Mouse (Mus musculus) neural tube, embryonic 11.5 days (tissue): ENCODE measurements around the gene Hist2h3c2. TPM values are rescaled to one million over a fixed set of nuclear protein-coding genes. Genes with fewer than 3 reads are reported as not detected.
A peak's percentile ranks its signal among the peaks of the same experiment; 100 is the strongest.
"Not testable (repeated sequence)": the region's sequence is repeated elsewhere in the genome, so short reads cannot be mapped to it uniquely, and the experiment has no call there.

Source experiments
- ATAC-seq: fragments of 200-750 bp; cut with Nextera tagmentation; 2 replicates; pipeline ENCODE4 v1.8.0; 2017; ENCODE audit warnings: moderate number of reproducible peaks, mild to moderate bottlenecking, moderate TSS enrichment, moderate library complexity; ENCODE audit not compliant: insufficient read depth, low FRiP score, low TSS enrichment
- DNase-seq: peaks from one replicate; pipeline ENCODE4 v3.0.0-alpha.2; 2015; ENCODE audit warnings: low spot score
- H3K27ac ChIP-seq: fragments of 300-500 bp; sonication (generic); 2 replicates; pipeline ENCODE4 v1.5.1; 2014; ENCODE audit warnings: low read depth, mild to moderate bottlenecking, low read length
- H3K27me3 ChIP-seq: fragments of 300-500 bp; sonication (generic); 2 replicates; pipeline ENCODE4 v1.6.1; 2014; ENCODE audit warnings: mild to moderate bottlenecking, low read length, mixed read lengths; ENCODE audit not compliant: control insufficient read depth, insufficient read depth
- H3K36me3 ChIP-seq: fragments of 300-500 bp; sonication (generic); 2 replicates; pipeline ENCODE4 v1.6.1; 2014; ENCODE audit warnings: mild to moderate bottlenecking, low read length, moderate library complexity, mixed read lengths; ENCODE audit not compliant: control insufficient read depth, insufficient read depth
- H3K4me1 ChIP-seq: fragments of 300-500 bp; sonication (generic); 2 replicates; pipeline ENCODE4 v1.6.1; 2014; ENCODE audit warnings: low read length, mixed read lengths; ENCODE audit not compliant: control insufficient read depth, insufficient read depth
- H3K4me2 ChIP-seq: fragments of 300-500 bp; sonication (generic); 2 replicates; pipeline ENCODE4 v1.6.1; 2014; ENCODE audit warnings: low read depth, mild to moderate bottlenecking, moderate library complexity
- H3K4me3 ChIP-seq: fragments of 300-500 bp; sonication (generic); 2 replicates; pipeline ENCODE4 v1.5.1; 2014; ENCODE audit warnings: low read depth, low read length
- H3K9ac ChIP-seq: fragments of 300-500 bp; sonication (generic); 2 replicates; pipeline ENCODE4 v1.6.1; 2014; ENCODE audit warnings: mild to moderate bottlenecking, low read length
- H3K9me3 ChIP-seq: fragments of 300-500 bp; sonication (generic); 2 replicates; pipeline ENCODE4 v1.6.1; 2016; ENCODE audit warnings: low read length; ENCODE audit not compliant: control insufficient read depth
- WGBS: fragments of 180-500 bp; shearing (Covaris S2); extraction: QIAGEN DNeasy Blood & Tissue Kit; methylation state at CpG from one replicate; pipeline ENCODE4 v1.1.7; 2014; 5-methylcytosine and 5-hydroxymethylcytosine counted together
- polyA plus RNA-seq: library from polyadenylated mRNA; unstranded; fragments of >200 nt; fragmentation: Nextera tagmentation; extraction: Ambion mirVana; gene quantifications from 2 replicates; pipeline ENCODE4 v1.2.1, GENCODE M21; 2014

The Hist2h3c2 gene
- polyA plus RNA-seq, 1 experiment from 2014 or later = 6.7 TPM

DNA sequence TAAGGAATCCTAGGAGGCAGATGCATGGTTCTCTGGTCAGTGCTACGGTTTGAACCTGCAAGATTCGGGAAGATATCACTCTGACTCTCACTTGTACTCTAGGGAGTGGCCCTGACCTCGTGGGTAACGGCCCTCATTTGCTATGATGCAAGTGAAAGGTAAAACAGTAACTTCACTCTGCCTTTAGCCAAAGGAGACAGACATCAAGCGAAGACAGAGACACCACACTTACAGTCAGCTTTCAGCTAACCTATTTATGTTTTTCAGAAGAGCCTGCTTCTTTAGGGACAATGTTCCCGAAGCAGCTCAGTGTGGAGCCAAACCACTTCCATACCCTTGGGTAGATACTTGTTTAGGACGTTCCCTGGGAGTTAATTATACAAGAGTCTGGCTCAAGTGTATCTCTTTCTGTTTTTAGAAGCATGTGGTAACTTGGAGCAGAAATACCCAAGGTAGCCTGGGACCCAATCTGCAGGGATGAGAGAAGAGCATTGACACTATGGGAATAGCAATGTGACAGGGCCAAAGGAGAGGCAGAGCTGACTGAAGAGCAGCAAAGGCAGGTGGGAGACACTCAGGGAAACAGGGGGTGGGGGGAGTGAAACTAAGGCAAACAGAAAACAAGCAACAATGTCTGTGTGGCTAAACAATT, 5.1 kb upstream of the Hist2h3c2 start:
- DNase-seq (no peak), ATAC-seq (no peak)
- Histone ChIP-seq H3K4me1 (peaks cover 7% of the 10 kb centered on the region; the same call in 1 of the 2 replicates), H3K9ac (peak overlapping the region; percentile 7; the same call in 1 of the 2 replicates), H3K4me2 (peak overlapping the region; percentile 56; the same call in 1 of the 2 replicates), H3K27me3 (no peaks in the 10 kb centered on the region), H3K9me3 (no peaks in the 10 kb centered on the region), H3K4me3 (no peak overlapping the region), H3K36me3 (no peaks in the 10 kb centered on the region), H3K27ac (peak overlapping the region; percentile 86; the same call in 1 of the 2 replicates)
- 83% methylated on average over 7 of the region's 7 CpGs for WGBS

DNA sequence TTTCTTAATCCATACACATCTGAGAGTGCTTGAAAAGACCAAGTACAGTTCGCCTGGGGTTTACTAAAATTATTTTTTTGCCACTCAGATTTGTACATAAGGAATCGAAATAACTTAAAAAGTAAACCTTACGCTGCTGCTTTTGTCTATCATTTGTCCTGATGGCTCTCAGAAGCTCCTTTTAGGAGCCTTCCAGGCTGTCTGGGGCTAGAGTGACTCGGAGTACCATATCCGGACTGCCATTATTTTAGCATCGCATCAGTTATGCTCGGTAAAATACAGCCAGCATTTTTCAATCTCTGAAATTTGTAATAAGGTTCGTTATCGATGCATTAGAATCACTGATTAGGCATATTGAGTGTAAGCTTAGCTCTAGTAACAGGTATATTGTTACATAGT, 1.9 kb upstream of the Hist2h3c2 start:
- Histone ChIP-seq H3K27ac (peak overlapping the region; percentile 63), H3K27me3 (no peaks in the 10 kb centered on the region), H3K4me3 (no peak overlapping the region), H3K9me3 (no peaks in the 10 kb centered on the region), H3K9ac (peak overlapping the region; percentile 20), H3K4me1 (peaks cover 13% of the 10 kb centered on the region), H3K4me2 (peak overlapping the region; percentile 31), H3K36me3 (no peaks in the 10 kb centered on the region)
- no peak for ATAC-seq
- 78% methylated on average over 9 of the region's 9 CpGs for WGBS
- DNase-seq = no peak

DNA sequence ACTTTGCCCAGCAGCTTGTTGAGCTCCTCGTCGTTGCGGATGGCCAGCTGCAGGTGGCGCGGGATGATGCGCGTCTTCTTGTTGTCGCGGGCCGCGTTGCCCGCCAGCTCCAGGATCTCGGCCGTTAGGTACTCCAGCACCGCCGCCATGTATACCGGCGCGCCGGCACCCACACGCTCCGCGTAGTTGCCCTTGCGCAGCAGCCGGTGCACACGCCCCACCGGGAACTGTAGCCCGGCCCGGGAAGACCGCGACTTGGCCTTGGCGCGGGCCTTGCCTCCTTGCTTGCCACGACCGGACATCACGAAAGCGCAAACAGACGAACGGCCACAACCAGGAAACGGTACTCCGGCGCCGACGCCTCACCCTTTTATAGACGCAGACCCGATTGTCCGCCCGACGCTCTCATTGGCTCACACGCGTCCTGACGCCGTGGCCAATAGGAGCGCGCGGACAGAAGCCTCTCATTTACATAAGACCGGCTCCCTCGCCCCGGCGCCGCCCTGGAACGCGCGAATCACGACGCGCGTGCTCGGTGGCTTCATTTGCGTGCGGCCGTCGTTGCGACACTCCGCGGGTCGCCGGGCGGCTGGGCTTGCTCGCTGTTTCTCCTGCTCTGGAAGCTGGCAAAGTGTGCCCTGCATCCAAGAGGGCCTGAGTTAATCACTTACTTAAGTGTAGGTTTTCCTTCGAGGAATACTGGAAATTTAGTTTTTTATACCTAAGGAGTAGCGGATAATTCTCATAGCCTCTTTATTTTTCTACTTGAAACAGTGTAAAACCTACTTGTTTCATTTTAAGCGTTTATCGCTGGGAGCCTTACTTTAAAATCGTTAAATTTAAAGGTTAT, 1.2 kb upstream of the Hist2h3c2 start, which contains the start of gene Hist2h2aa2:
Gene Hist2h2aa2, minus strand, starts transcription at position 328 of the 850 bp plus-strand sequence.
- H3K4me3 ChIP-seq = peak within 1 kb of the TSS; percentile 13
- 5% methylated on average over 25 of the region's 85 CpGs for WGBS

DNA sequence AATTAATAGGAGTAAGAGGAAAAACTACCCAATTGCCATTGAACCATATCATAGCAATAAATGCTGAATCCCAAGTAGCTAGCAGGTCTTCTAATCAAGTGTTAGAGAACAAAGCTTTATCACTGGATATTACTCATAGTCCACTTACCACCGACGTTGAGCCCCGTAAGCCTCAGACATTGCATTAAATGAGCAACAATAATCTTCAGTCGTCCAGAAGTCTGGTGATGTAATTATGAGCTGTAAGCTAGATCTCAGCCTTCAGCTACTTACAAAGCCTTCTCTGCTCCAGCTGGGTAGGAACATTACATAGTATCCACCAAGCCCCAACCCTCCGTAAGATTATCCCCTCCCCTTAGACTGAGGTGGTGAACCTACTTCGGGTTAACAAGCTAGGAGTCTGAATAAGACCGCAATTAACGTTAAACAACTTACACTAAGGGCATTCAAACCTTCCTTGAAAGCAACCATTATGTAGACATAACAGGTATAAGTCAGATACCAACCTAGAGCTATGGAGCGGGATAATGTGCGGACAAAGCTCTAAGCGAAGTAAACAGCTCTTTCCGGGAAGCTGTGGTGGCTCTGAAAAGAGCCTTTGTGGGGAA, 919 bp downstream of the Hist2h3c2 start:
- DNase-seq (peak; percentile 49), ATAC-seq (no peak)
- H3K27me3 ChIP-seq = no peaks in the 10 kb centered on the region
- no peaks in the 10 kb centered on the region for H3K9me3 ChIP-seq
- H3K27ac ChIP-seq = peak overlapping the region; percentile 84
- H3K4me3 ChIP-seq = peak overlapping the region; percentile 42
- WGBS = 0% methylated on average over 12 of the region's 12 CpGs
- peak overlapping the region; percentile 51 for H3K4me2 ChIP-seq
- peak overlapping the region; percentile 82 for H3K9ac ChIP-seq
- no peaks in the 10 kb centered on the region for H3K36me3 ChIP-seq
- H3K4me1 ChIP-seq = peaks cover 9% of the 10 kb centered on the region

More for the DNA sequence above, 1.2 kb upstream of the Hist2h3c2 start, which contains the start of gene Hist2h2aa2:
- H3K9ac ChIP-seq = peak within 1 kb of the TSS; percentile 20
- H3K4me1 ChIP-seq = peaks cover 13% of the 10 kb centered on the region
- H3K27ac ChIP-seq = peak within 1 kb of the TSS; percentile 63
- peak within 1 kb of the TSS; percentile 31 for H3K4me2 ChIP-seq
- H3K36me3 ChIP-seq, H3K9me3 ChIP-seq, H3K27me3 ChIP-seq: not testable (repeated sequence)
- peak; percentile 75 for DNase-seq
- peak; percentile 84 for ATAC-seq

DNA sequence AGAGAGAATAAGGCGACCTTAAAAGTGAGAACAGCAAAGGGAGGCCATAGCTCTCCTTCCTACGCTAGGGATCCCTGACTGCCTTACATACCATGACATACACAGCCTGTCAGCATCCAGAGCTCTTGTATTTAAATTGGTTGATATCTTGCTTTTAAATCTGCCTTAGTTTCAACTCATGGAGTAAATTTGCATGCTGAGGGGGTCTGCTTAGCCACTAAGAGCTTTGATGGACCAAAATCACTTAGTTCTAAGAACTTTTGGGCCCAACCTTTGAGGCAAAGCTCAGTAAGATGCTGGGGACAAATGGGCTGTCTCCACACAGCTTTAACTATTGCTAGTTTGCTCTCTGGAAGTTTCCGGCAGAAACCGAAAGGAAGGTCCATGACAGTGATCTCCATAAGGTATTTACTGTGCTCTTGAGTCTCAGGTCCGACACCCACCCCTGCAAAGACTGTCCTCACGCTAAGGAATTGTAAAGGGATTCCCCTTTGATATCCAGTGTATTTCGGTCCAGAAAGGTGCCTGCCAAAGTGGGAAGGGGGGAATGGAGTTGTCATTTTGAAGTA, 1.5 kb downstream of the Hist2h3c2 start:
- no peaks in the 10 kb centered on the region for H3K9me3 ChIP-seq
- H3K4me1 ChIP-seq = peaks cover 9% of the 10 kb centered on the region
- H3K4me2 ChIP-seq = peak overlapping the region; percentile 51
- H3K9ac ChIP-seq = peak overlapping the region; percentile 82
- H3K4me3 ChIP-seq = peak overlapping the region; percentile 42
- peak; percentile 43 for DNase-seq
- peak overlapping the region; percentile 84 for H3K27ac ChIP-seq
- H3K27me3 ChIP-seq = no peaks in the 10 kb centered on the region
- 28% methylated on average over 7 of the region's 7 CpGs for WGBS
- no peak for ATAC-seq
- H3K36me3 ChIP-seq = no peaks in the 10 kb centered on the region

DNA sequence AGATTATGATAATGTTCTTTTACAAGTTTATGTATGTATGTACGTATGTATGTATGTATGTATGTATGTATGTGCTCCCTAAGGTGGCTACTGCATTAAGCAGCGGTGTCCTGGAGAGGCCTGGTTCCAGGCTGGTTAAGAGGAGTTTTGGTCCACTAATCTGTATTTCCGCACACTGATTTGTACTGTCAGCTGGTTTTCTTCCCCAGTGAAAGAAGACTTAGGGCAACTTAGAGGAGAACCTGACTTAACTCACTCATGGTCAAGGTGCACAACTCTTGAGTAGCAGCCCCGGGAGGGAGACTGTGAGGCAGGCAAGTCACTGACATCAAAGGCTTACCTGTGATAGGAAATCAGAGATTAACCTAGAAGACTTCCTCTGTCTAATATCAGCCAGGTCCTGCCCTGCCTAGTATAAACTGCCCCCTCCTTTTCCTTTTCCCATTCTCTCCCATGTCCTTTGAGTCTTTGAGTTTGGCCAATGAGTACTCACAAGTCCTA, 2.0 kb downstream of the Hist2h3c2 start:
- ATAC-seq = no peak
- Histone ChIP-seq H3K4me3 (peak overlapping the region; percentile 42), H3K9me3 (no peaks in the 10 kb centered on the region), H3K27ac (no peak overlapping the region), H3K4me2 (peak overlapping the region; percentile 51), H3K36me3 (no peaks in the 10 kb centered on the region), H3K9ac (peak overlapping the region; percentile 82), H3K4me1 (peaks cover 9% of the 10 kb centered on the region), H3K27me3 (no peaks in the 10 kb centered on the region)
- WGBS = 84% methylated on average over 4 of the region's 4 CpGs
- no peak for DNase-seq

DNA sequence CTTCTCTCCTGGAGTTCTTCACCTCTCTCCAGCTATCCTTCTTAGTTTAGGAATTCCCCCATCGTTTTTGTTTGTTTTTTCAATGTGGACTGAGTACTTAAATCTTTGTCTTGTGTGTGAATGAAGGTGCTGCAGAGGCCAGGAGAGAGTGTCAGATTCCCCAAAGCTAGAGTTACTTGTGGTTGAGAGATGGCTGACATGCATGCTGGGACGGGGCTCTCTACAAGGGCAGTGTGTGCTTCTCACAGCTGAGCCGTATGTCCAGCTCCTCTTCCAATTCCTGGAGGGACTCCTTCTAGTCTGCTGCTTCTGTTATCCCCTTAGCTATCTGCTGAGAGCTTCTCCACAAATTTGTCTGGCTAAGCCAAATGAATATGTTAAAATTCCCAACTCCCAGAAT, 3.1 kb downstream of the Hist2h3c2 start:
- no peak for ATAC-seq
- 67% methylated on average over 3 of the region's 3 CpGs for WGBS

DNA sequence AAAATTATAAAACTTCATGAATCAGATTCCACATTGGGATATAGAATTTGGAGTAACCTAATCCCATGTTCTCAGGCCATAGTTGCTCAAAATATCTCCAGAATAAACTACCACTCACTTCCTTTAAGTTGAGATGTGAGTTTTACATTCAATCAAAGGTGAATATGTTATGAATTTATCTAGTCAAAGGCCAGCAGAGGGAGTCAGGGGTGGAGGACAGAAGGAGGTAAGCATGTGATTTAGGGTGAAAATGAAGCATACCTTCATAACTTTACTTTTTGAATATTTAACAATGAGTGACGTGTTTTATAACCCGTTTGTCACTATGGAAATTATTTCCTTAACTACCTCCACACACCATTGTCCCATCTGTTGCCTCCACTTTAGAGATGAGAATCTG, 4.0 kb downstream of the Hist2h3c2 start:
- Histone ChIP-seq H3K4me1 (peaks cover 9% of the 10 kb centered on the region), H3K27me3 (no peaks in the 10 kb centered on the region), H3K4me2 (no peak overlapping the region), H3K36me3 (no peaks in the 10 kb centered on the region), H3K9me3 (no peaks in the 10 kb centered on the region), H3K9ac (no peak overlapping the region), H3K27ac (no peak overlapping the region), H3K4me3 (no peak overlapping the region)
- DNase-seq = no peak
- 97% methylated on average over 2 of the region's 2 CpGs for WGBS
- no peak for ATAC-seq

More for the DNA sequence above, 3.1 kb downstream of the Hist2h3c2 start:
- peaks cover 9% of the 10 kb centered on the region for H3K4me1 ChIP-seq
- H3K4me2 ChIP-seq = no peak overlapping the region
- no peak overlapping the region for H3K4me3 ChIP-seq
- no peaks in the 10 kb centered on the region for H3K36me3 ChIP-seq
- no peak for DNase-seq
- no peak overlapping the region for H3K9ac ChIP-seq
- no peak overlapping the region for H3K27ac ChIP-seq
- H3K27me3 ChIP-seq = no peaks in the 10 kb centered on the region
- no peaks in the 10 kb centered on the region for H3K9me3 ChIP-seq
